Mouse (Mus musculus): ENCODE results near the gene Atp1a1. TPM values are rescaled to one million over a fixed set of nuclear protein-coding genes. Genes with fewer than 3 reads are reported as not detected.

Gene Atp1a1
- polyA plus RNA-seq, 1 experiment from 2014 or later = 42.7 TPM

DNA sequence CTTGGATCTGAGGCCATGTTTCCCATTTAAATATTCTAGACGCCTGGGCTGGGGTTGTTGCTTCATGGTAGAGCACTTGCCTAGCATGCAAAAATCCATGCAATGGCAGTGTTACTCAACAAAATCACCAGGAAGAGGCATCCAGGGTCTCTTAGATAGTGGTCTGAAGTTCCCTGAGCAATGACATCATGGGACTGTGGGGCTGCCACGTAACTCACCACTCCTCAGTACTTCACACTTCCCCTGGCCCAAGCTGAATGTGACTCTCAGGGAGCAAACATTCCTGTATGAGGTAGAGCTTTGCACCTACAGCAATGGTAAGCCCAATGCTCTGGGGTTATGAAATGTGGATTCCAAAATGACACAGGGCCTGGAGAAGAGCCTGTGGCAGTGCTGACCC lies 38.8 kb upstream of the Atp1a1 start:
- Histone ChIP-seq H3K4me3 (replicated peaks; ENCODE audit: low read length) (no peak overlapping the region), H3K27ac (ENCODE audit: low read length) (no peak overlapping the region), H3K9me3 (ENCODE audit: control insufficient read depth, low read length) (no peaks in the 10 kb centered on the region), H3K36me3 (ENCODE audit: control insufficient read depth, insufficient read depth) (no peaks in the 10 kb centered on the region), H3K27me3 (replicated peaks; ENCODE audit: control insufficient read depth, insufficient read depth, low read length) (no peaks in the 10 kb centered on the region), H3K4me2 (ENCODE audit: low read length) (no peak overlapping the region), H3K9ac (replicated peaks; ENCODE audit: low read depth, low read length) (no peak overlapping the region), H3K4me1 (replicated peaks; ENCODE audit: control insufficient read depth, insufficient read depth, low read length) (no peaks in the 10 kb centered on the region)
- ATAC-seq = no peak
- 90% methylated on average over 2 of the region's 2 CpGs for WGBS

DNA sequence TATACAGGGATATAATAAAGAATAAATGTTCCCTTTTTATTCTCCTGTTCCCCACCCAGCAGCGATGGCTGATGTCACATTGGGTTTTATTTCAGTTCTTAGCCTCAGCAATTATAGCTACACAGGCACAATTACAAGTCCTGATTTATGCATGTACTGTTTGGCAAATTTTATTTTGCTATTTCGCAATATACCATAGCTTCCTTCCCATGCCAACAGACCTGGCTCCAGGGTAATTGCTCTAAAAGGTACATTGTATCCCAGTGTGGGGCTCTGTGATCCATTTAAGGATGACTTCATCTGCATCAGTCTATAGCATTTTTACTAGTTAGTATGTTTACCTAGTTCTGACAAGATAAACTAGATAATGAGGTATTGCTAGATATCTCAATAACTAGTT lies 33.7 kb upstream of the Atp1a1 start:
- H3K4me2 ChIP-seq (ENCODE audit: low read length) = no peak overlapping the region
- no peak overlapping the region for H3K9ac ChIP-seq (replicated peaks; ENCODE audit: low read depth, low read length)
- no peak for ATAC-seq
- H3K9me3 ChIP-seq (ENCODE audit: control insufficient read depth, low read length) = no peaks in the 10 kb centered on the region
- no peaks in the 10 kb centered on the region for H3K27me3 ChIP-seq (replicated peaks; ENCODE audit: control insufficient read depth, insufficient read depth, low read length)
- no peaks in the 10 kb centered on the region for H3K4me1 ChIP-seq (replicated peaks; ENCODE audit: control insufficient read depth, insufficient read depth, low read length)
- no peaks in the 10 kb centered on the region for H3K36me3 ChIP-seq (ENCODE audit: control insufficient read depth, insufficient read depth)
- H3K27ac ChIP-seq (ENCODE audit: low read length) = no peak overlapping the region
- WGBS = 83% methylated on average over 2 of the region's 2 CpGs
- H3K4me3 ChIP-seq (replicated peaks; ENCODE audit: low read length) = no peak overlapping the region

DNA sequence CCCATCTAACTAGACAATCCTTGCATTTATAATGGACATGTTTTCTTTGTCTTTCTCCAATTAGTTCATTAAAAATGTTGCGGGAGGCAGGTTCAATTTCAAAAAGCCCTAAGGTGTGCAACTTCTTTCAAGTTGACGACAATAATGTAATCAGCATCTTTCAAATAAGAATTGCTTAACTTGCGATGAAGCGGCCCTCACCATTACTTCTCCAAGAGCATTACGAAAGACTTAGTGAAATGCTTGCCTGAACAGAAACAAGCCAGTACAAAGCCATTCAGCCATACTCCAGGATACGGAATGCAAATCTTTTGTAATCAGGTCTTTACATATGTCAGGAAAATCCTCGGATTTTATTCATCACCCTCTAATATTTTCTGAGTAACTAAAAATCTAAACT lies 32.0 kb upstream of the Atp1a1 start:
- 32% methylated on average over 7 of the region's 7 CpGs for WGBS
- Histone ChIP-seq H3K27me3 (replicated peaks; ENCODE audit: control insufficient read depth, insufficient read depth, low read length) (no peaks in the 10 kb centered on the region), H3K27ac (ENCODE audit: low read length) (no peak overlapping the region), H3K4me2 (ENCODE audit: low read length) (no peak overlapping the region), H3K9me3 (ENCODE audit: control insufficient read depth, low read length) (no peaks in the 10 kb centered on the region), H3K4me3 (replicated peaks; ENCODE audit: low read length) (no peak overlapping the region), H3K4me1 (replicated peaks; ENCODE audit: control insufficient read depth, insufficient read depth, low read length) (no peaks in the 10 kb centered on the region), H3K9ac (replicated peaks; ENCODE audit: low read depth, low read length) (no peak overlapping the region), H3K36me3 (ENCODE audit: control insufficient read depth, insufficient read depth) (no peaks in the 10 kb centered on the region)
- no peak for ATAC-seq

DNA sequence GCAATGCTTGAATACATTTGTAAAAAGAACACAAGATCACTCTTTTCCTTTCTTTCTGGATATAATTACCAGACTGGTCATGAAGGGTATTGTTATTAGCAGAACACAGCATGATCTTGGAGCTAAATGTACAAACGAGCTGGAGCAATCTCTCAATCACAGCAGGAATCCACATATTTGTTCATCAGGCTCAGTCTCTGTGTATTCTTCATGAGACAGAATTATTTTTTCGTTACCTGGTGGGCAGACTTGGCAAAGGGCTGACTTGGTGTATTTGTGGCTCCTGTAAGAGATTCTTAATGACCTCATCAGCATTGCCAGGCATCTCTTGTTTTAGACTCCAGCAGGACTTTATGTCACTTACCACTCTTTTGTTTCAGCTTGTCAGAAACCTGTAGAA lies 31.6 kb upstream of the Atp1a1 start:
- Histone ChIP-seq H3K36me3 (ENCODE audit: control insufficient read depth, insufficient read depth) (no peaks in the 10 kb centered on the region), H3K4me2 (ENCODE audit: low read length) (no peak overlapping the region), H3K4me3 (replicated peaks; ENCODE audit: low read length) (no peak overlapping the region), H3K27ac (ENCODE audit: low read length) (no peak overlapping the region), H3K27me3 (replicated peaks; ENCODE audit: control insufficient read depth, insufficient read depth, low read length) (no peaks in the 10 kb centered on the region), H3K4me1 (replicated peaks; ENCODE audit: control insufficient read depth, insufficient read depth, low read length) (no peaks in the 10 kb centered on the region), H3K9ac (replicated peaks; ENCODE audit: low read depth, low read length) (no peak overlapping the region), H3K9me3 (ENCODE audit: control insufficient read depth, low read length) (no peaks in the 10 kb centered on the region)
- WGBS = 15% methylated on average over 2 of the region's 2 CpGs
- ATAC-seq = no peak

DNA sequence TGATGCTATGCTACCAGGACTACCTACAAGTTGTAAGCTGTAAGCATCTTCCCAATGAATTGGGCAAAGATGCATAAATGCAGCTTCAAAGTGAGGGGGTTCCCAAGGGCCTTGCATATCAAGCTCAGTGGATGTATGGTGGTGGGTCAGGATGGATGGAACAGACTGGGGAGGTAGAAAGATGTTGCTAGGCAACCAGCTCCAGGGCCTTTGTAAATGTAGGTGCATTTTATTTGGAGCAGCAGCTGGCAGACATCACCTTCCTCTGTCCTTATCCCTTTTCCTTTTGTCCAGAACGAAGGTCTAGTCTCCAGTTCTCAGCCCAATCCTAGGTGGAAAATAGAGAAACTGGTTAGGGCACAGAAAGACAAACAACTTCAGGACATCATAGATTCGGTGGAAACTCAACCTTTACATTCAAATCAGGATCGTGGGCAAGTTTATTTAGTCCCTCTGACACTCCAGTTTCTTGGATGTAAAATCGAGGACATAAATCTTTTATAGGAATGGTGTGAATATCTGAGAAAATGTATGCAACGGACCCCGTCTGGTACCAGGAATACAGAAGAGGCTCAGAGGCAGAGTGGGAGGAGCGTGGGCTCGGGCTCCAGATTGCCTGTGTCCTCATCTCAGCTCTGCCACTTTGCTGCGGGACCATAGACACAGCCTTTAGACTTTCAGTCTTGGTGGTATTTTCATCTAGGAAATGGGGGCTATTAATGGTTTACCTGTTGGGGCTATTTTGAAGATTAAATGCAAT lies 29.8 kb upstream of the Atp1a1 start:
- Histone ChIP-seq H3K4me1 (replicated peaks; ENCODE audit: control insufficient read depth, insufficient read depth, low read length) (no peaks in the 10 kb centered on the region), H3K27me3 (replicated peaks; ENCODE audit: control insufficient read depth, insufficient read depth, low read length) (no peaks in the 10 kb centered on the region), H3K9ac (replicated peaks; ENCODE audit: low read depth, low read length) (no peak overlapping the region), H3K9me3 (ENCODE audit: control insufficient read depth, low read length) (no peaks in the 10 kb centered on the region), H3K4me3 (replicated peaks; ENCODE audit: low read length) (no peak overlapping the region), H3K4me2 (ENCODE audit: low read length) (no peak overlapping the region), H3K27ac (ENCODE audit: low read length) (no peak overlapping the region), H3K36me3 (ENCODE audit: control insufficient read depth, insufficient read depth) (no peaks in the 10 kb centered on the region)
- no peak for ATAC-seq
- 83% methylated on average over 9 of the region's 9 CpGs for WGBS

DNA sequence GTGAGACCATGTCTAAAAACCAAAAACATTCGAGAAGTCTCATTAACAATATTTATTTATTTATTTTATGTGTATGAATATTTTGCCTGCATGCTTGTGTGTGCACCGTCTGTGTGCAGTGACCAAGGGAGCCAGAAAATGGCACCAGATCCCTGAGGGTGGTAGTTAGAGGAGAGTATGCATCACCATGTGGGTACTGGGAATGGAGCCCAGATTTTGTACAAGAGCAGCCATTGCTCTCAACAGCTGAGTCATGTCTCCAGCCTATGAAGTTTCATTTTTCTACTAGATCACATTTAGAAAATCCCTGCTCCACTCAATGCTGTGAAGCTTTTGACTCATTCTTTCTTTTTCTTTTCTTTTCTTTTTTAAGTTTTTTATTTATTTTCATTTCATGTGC lies 23.8 kb upstream of the Atp1a1 start:
- Histone ChIP-seq H3K9me3 (ENCODE audit: control insufficient read depth, low read length) (no peaks in the 10 kb centered on the region), H3K4me3 (replicated peaks; ENCODE audit: low read length) (no peak overlapping the region), H3K27ac (ENCODE audit: low read length) (no peak overlapping the region), H3K36me3 (ENCODE audit: control insufficient read depth, insufficient read depth) (no peaks in the 10 kb centered on the region), H3K9ac (replicated peaks; ENCODE audit: low read depth, low read length) (no peak overlapping the region), H3K4me2 (ENCODE audit: low read length) (no peak overlapping the region), H3K27me3 (replicated peaks; ENCODE audit: control insufficient read depth, insufficient read depth, low read length) (no peaks in the 10 kb centered on the region), H3K4me1 (replicated peaks; ENCODE audit: control insufficient read depth, insufficient read depth, low read length) (no peaks in the 10 kb centered on the region)
- ATAC-seq = peak; percentile 49; the same call in 1 of the 2 replicates
- WGBS = 73% methylated on average over 2 of the region's 2 CpGs

DNA sequence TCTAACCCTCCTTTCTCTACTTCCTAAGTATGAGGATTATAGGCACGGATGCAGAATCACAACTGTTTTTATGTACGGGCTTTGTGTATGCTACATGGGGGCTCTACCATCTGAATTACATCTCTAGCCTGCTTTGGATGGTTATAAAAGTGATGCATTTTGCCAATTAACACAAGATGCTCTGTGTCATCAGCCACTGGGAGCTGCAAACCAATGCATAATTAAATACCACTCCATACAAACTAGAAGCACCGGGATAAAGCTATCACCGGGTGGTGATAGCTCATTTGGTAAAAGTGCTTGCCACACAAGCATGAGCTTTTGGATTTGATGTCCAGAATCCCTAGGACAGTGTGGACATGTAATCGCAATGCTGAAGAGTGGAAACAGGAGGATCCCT lies 19.8 kb upstream of the Atp1a1 start:
- ATAC-seq = no peak
- Histone ChIP-seq H3K4me1 (replicated peaks; ENCODE audit: control insufficient read depth, insufficient read depth, low read length) (no peaks in the 10 kb centered on the region), H3K27me3 (replicated peaks; ENCODE audit: control insufficient read depth, insufficient read depth, low read length) (no peaks in the 10 kb centered on the region), H3K36me3 (ENCODE audit: control insufficient read depth, insufficient read depth) (no peaks in the 10 kb centered on the region), H3K9ac (replicated peaks; ENCODE audit: low read depth, low read length) (no peak overlapping the region), H3K4me2 (ENCODE audit: low read length) (no peak overlapping the region), H3K27ac (ENCODE audit: low read length) (no peak overlapping the region), H3K4me3 (replicated peaks; ENCODE audit: low read length) (no peak overlapping the region), H3K9me3 (ENCODE audit: control insufficient read depth, low read length) (0 out of 2 replicates have a peak, but pooled peaks cover 4% of the 10 kb centered on the region)
- 71% methylated on average over 5 of the region's 5 CpGs for WGBS

DNA sequence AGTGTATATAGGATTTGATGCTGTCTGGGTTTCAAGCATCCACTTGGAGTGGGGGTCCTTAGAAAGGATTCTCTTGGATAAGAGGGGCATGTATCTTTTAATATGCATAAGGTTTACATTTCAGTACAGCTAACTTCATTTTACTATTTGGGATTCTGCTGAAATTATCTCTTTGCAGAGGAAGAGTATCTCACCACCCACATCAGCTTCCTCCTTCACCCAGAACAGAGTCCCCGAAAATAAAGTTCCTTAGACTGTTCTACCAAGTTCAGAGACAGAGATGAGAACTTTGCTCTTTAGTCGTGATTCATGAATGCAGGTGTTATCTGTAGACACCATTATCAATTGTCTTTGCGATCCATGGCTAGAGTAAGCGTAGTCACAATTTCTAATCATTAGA lies 14.5 kb upstream of the Atp1a1 start:
- no peaks in the 10 kb centered on the region for H3K36me3 ChIP-seq (ENCODE audit: control insufficient read depth, insufficient read depth)
- H3K9me3 ChIP-seq (ENCODE audit: control insufficient read depth, low read length) = 0 out of 2 replicates have a peak, but pooled peaks cover 4% of the 10 kb centered on the region
- H3K4me1 ChIP-seq (replicated peaks; ENCODE audit: control insufficient read depth, insufficient read depth, low read length) = no peaks in the 10 kb centered on the region
- no peak overlapping the region for H3K9ac ChIP-seq (replicated peaks; ENCODE audit: low read depth, low read length)
- no peak overlapping the region for H3K27ac ChIP-seq (ENCODE audit: low read length)
- no peak overlapping the region for H3K4me3 ChIP-seq (replicated peaks; ENCODE audit: low read length)
- no peaks in the 10 kb centered on the region for H3K27me3 ChIP-seq (replicated peaks; ENCODE audit: control insufficient read depth, insufficient read depth, low read length)
- no peak for ATAC-seq
- 90% methylated on average over 4 of the region's 4 CpGs for WGBS
- H3K4me2 ChIP-seq (ENCODE audit: low read length) = no peak overlapping the region

DNA sequence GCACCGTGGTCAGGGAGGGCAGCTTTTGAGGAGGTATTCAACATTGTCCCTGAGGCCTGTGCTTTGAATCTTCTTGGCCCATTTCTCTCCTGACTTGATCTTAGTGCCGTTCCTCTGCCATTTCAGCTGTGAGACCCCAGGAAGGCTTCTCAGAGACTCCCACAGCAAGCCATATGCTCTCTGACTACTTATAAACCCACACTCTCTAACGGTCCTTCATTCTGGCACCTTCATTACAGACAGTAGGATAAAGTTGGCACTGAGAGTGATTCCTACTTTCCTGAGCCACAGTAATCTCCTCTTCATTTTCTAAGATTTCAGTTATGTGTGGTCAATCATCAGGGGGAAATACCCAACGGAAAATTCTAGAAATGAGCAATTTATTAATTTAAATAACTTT lies 14.0 kb upstream of the Atp1a1 start:
- Histone ChIP-seq H3K9me3 (ENCODE audit: control insufficient read depth, low read length) (0 out of 2 replicates have a peak, but pooled peaks cover 4% of the 10 kb centered on the region), H3K4me1 (replicated peaks; ENCODE audit: control insufficient read depth, insufficient read depth, low read length) (no peaks in the 10 kb centered on the region), H3K27ac (ENCODE audit: low read length) (no peak overlapping the region), H3K9ac (replicated peaks; ENCODE audit: low read depth, low read length) (no peak overlapping the region), H3K36me3 (ENCODE audit: control insufficient read depth, insufficient read depth) (no peaks in the 10 kb centered on the region), H3K4me2 (ENCODE audit: low read length) (no peak overlapping the region), H3K4me3 (replicated peaks; ENCODE audit: low read length) (no peak overlapping the region), H3K27me3 (replicated peaks; ENCODE audit: control insufficient read depth, insufficient read depth, low read length) (0 out of 2 replicates have a peak, but pooled peaks cover 2% of the 10 kb centered on the region)
- ATAC-seq = no peak
- WGBS = 69% methylated on average over 4 of the region's 4 CpGs

DNA sequence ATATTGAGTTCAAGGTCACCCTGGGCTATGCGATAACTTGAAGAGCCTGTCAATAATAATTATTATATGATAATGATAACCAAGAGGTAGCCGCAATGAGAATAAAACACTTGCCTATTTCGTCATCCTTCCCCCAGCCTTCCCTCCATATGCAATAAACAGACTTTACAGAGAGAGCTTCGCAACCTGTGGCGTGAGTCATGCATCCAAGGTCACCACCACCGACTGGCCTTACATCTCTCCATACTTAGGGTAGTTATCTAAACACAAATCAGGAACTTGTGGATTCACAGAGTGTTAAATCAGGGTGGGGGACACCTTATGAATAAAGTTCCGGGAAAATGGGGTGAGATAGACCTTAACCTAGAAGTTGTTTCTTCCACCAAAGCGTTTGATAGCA lies 13.0 kb upstream of the Atp1a1 start:
- Histone ChIP-seq H3K27ac (ENCODE audit: low read length) (no peak overlapping the region), H3K4me1 (replicated peaks; ENCODE audit: control insufficient read depth, insufficient read depth, low read length) (no peaks in the 10 kb centered on the region), H3K36me3 (ENCODE audit: control insufficient read depth, insufficient read depth) (no peaks in the 10 kb centered on the region), H3K27me3 (replicated peaks; ENCODE audit: control insufficient read depth, insufficient read depth, low read length) (0 out of 2 replicates have a peak, but pooled peaks cover 2% of the 10 kb centered on the region), H3K4me3 (replicated peaks; ENCODE audit: low read length) (no peak overlapping the region), H3K9ac (replicated peaks; ENCODE audit: low read depth, low read length) (no peak overlapping the region), H3K9me3 (ENCODE audit: control insufficient read depth, low read length) (no peaks in the 10 kb centered on the region), H3K4me2 (ENCODE audit: low read length) (no peak overlapping the region)
- no peak for ATAC-seq
- 88% methylated on average over 8 of the region's 8 CpGs for WGBS

All from forebrain, embryonic 16.5 days (tissue).